Mouse (Mus musculus) myocyte (in vitro differentiated cells): ENCODE results near the gene Rnf149. TPM values are rescaled to one million over a fixed set of nuclear protein-coding genes. Genes with fewer than 3 reads are reported as not detected.
A peak's percentile ranks its signal among the peaks of the same experiment; 100 is the strongest.

Experiments used
- H3K27me3 ChIP-seq: one replicate; pipeline ENCODE4 v1.6.1; 2011; ENCODE audit not compliant: control insufficient read depth, insufficient read depth, insufficient read length
- H3K36me3 ChIP-seq: one replicate; pipeline ENCODE4 v1.6.1; 2011; ENCODE audit not compliant: control insufficient read depth, insufficient read depth
- H3K4me2 ChIP-seq: one replicate; pipeline ENCODE4 v1.6.1; 2011; ENCODE audit warnings: low read depth, control low read depth
- H3K4me3 ChIP-seq: one replicate; pipeline ENCODE4 v1.5.1; 2011; ENCODE audit warnings: mild to moderate bottlenecking, control low read depth, moderate library complexity
- H3K79me2 ChIP-seq: one replicate; pipeline ENCODE4 v1.6.1; 2011; ENCODE audit not compliant: control insufficient read depth, insufficient read depth
- H3ac ChIP-seq: one replicate; pipeline ENCODE4 v1.6.1; 2011; ENCODE audit not compliant: control insufficient read depth, insufficient read length
- CEBPB ChIP-seq: IDR thresholded peaks from 2 replicates; pipeline ENCODE4 v1.6.1; 2011; ENCODE audit warnings: mild to moderate bottlenecking, moderate library complexity; ENCODE audit not compliant: poor library complexity, insufficient read depth, severe bottlenecking
- E2F4 ChIP-seq: IDR thresholded peaks from one replicate; pipeline ENCODE4 v1.6.1; 2011; ENCODE audit warnings: mild to moderate bottlenecking, control low read depth, moderate library complexity; ENCODE audit not compliant: insufficient read depth
- MAX ChIP-seq: IDR thresholded peaks from one replicate; pipeline ENCODE4 v1.6.1; 2011; ENCODE audit warnings: low read depth, mild to moderate bottlenecking, control low read depth
- MYOD1 ChIP-seq, 3 experiments: IDR thresholded peaks; one replicate each; pipeline ENCODE4 v1.6.1; 2011; ENCODE audit warnings: control low read depth in 2 of 3, low read depth in 2 of 3, mild to moderate bottlenecking in 2 of 3, moderate library complexity in 1 of 3; ENCODE audit not compliant: insufficient read length in 2 of 3, control insufficient read depth in 1 of 3
- MYOG ChIP-seq, 3 experiments: IDR thresholded peaks; one replicate each; pipeline ENCODE4 v1.6.1; 2011; ENCODE audit warnings: control low read depth in 2 of 3, low read depth in 2 of 3, mild to moderate bottlenecking in 2 of 3; ENCODE audit not compliant: insufficient read length in 2 of 3, control insufficient read depth in 1 of 3, insufficient read depth in 1 of 3
- POLR2A ChIP-seq: IDR thresholded peaks from one replicate; pipeline ENCODE4 v1.6.1; 2011; ENCODE audit warnings: low read depth, mild to moderate bottlenecking, control low read depth, moderate library complexity; ENCODE audit not compliant: insufficient read length
- POLR2AphosphoS2 ChIP-seq: IDR thresholded peaks from one replicate; pipeline ENCODE4 v1.6.1; 2011; ENCODE audit warnings: low read depth, control low read depth; ENCODE audit not compliant: insufficient read length
- REST ChIP-seq: IDR thresholded peaks from one replicate; pipeline ENCODE4 v1.6.1; 2011; ENCODE audit warnings: mild to moderate bottlenecking, control low read depth, moderate library complexity; ENCODE audit not compliant: insufficient read depth, insufficient read length
- SRF ChIP-seq: IDR thresholded peaks from one replicate; pipeline ENCODE4 v1.6.1; 2011; ENCODE audit warnings: low read depth; ENCODE audit not compliant: control insufficient read depth, insufficient read length
- TCF12 ChIP-seq: IDR thresholded peaks from one replicate; pipeline ENCODE4 v1.6.1; 2011; ENCODE audit warnings: mild to moderate bottlenecking, control low read depth; ENCODE audit not compliant: poor library complexity, insufficient read depth, severe bottlenecking
- TCF3 ChIP-seq: IDR thresholded peaks from one replicate; pipeline ENCODE4 v1.6.1; 2011; ENCODE audit warnings: low read depth, control low read depth; ENCODE audit not compliant: insufficient read length
- USF1 ChIP-seq: IDR thresholded peaks from one replicate; pipeline ENCODE4 v1.6.1; 2011; ENCODE audit warnings: low read depth, mild to moderate bottlenecking, control low read depth, moderate library complexity
- polyA plus RNA-seq: library from polyadenylated mRNA; unstranded; fragments of >200 nt; fragmentation: generic; extraction: Trizol; gene quantifications from one replicate; pipeline ENCODE4 v1.2.1, GENCODE M21; 2012; ENCODE audit warnings: missing spikeins

Rnf149 gene
- polyA plus RNA-seq, 1 experiment, result 17.9 TPM

DNA sequence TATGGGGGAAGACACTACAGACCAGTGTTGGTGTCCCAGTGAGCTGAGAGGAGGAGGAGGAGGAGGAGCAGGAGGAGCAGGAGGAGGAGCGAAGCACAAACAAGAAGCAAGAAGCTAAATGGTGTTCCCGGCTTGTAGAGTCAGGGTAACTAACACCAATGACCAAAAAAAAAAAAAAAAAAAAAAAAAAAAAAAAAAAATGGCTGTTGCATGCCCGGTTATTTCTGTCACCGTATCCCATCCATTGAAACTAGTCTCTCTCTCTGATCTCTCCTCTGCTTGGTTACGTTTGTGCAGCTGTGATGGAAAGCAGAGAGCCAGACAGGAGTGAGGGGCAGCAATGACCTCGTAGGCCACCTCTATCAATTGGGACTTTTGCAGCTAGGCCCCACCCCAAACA is 38.3 kb upstream of the Rnf149 start:
- Histone ChIP-seq H3ac (no peak overlapping the region), H3K79me2 (no peaks in the 10 kb centered on the region), H3K4me3 (no peak overlapping the region), H3K27me3 (no peaks in the 10 kb centered on the region), H3K36me3 (no peaks in the 10 kb centered on the region), H3K4me2 (no peak overlapping the region)
- TF ChIP-seq POLR2AphosphoS2 (no peak), REST (no peak), CEBPB (no peak), TCF3 (no peak), USF1 (no peak), MYOG (IDR thresholded peaks at IDR 0.05; ENCODE audit: control insufficient read depth in 1 of 3, insufficient read depth in 1 of 3, insufficient read length in 2 of 3, low read depth in 2 of 3) (no peak), MYOD1 (IDR thresholded peaks at IDR 0.05; ENCODE audit: control insufficient read depth in 1 of 3, insufficient read length in 2 of 3, low read depth in 2 of 3) (no peak)

DNA sequence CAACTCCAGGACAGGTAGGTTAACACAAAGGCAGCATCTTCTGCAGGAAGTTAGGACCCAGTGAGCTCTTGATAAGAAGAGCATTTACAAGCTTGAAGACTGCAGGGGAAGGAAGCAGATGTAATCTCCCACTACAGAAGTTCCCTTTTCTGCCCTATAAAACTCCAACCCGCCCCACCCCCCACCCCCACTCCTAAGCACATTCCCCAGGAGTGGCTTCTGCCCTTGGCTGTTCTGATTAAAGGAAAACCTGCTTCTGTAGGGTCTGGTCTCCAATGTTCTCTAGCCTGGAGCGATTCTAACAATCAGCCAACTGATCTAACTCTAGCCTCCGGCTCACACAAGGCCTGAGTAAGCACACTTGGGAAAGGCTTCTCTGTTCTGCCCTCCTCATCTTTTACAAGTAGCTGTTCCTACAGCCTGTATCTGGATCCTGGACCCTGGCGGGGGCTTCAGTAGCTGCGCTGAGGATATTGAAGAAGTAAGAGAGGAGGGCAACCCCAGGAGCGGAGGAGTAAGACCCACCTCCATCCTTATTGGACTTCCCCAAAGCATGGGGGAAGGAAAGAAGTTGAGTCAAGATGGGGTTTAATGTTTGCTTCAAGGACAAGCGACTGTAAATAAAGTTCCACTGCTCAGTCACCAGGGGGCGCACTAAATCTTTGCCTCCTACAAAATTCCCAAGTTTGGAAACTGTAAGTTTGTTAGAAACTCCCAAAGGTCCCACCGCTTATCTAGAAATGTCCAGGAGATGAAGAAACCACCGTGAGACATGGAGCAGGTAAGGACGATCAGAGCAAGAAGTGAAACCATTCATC is 37.5 kb upstream of the Rnf149 start:
- Histone ChIP-seq H3K36me3 (no peaks in the 10 kb centered on the region), H3K79me2 (no peaks in the 10 kb centered on the region), H3K4me2 (peak overlapping the region; percentile 38), H3K27me3 (no peaks in the 10 kb centered on the region), H3K4me3 (no peak overlapping the region), H3ac (no peak overlapping the region)
- TF ChIP-seq REST (no peak), POLR2A (no peak), CEBPB (no peak), USF1 (no peak), MYOD1 (IDR thresholded peaks at IDR 0.05; ENCODE audit: control insufficient read depth in 1 of 3, insufficient read length in 2 of 3, low read depth in 2 of 3) (no peak), SRF (no peak), TCF3 (no peak), POLR2AphosphoS2 (no peak), MAX (no peak), MYOG (IDR thresholded peaks at IDR 0.05; ENCODE audit: control insufficient read depth in 1 of 3, insufficient read depth in 1 of 3, insufficient read length in 2 of 3, low read depth in 2 of 3) (no peak), TCF12 (no peak), E2F4 (no peak)

DNA sequence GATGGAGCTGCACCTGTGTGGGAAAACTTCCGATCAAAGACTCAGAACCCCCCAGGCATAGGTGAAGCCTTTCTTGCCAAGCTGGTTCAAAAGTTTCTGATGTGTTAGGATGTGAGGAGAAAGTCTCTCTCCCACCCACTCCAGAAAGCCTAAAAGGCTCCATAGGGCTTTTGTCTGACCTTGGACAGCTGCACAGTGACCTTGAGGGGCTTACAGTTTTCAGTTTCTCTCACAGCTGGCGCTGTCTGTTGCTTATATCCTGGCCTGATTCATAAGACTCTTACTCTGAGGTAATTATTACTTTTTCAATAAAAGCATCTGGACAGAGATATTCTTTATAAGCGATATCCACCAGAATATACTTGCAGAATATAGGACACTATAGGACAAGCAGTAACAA is 35.9 kb upstream of the Rnf149 start:
- Histone ChIP-seq H3K36me3 (no peaks in the 10 kb centered on the region), H3K4me2 (no peak overlapping the region), H3K4me3 (no peak overlapping the region), H3K27me3 (no peaks in the 10 kb centered on the region), H3K79me2 (no peaks in the 10 kb centered on the region), H3ac (no peak overlapping the region)
- TF ChIP-seq USF1 (no peak), MYOD1 (IDR thresholded peaks at IDR 0.05; ENCODE audit: control insufficient read depth in 1 of 3, insufficient read length in 2 of 3, low read depth in 2 of 3) (peak in 2 of 3 experiments; percentile 26 to 87), POLR2AphosphoS2 (no peak)

DNA sequence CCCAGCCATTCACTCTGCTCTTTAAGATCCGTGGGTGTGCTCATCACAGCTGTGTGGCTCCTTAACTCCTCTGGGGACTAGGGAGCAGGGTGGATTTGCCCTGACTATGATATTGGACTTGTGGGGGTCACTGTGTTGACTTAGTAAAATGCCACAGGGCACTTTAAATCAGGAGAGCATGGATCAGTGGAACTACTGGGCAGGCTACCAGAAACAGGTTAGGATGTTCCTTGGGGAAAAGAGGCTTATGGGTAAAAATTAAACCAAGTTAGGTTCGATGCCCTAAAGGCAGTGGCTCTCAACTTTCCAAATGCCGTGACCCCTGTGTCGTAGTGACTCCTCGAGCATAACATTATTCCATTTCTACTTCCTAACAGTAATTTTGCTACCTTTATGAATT is 35.3 kb upstream of the Rnf149 start:
- no peak overlapping the region for H3K4me2 ChIP-seq
- H3K4me3 ChIP-seq, result no peak overlapping the region
- no peak overlapping the region for H3ac ChIP-seq
- TF ChIP-seq POLR2AphosphoS2, result no peak
- no peak for TF ChIP-seq POLR2A
- no peak for TF ChIP-seq REST
- no peak for TF ChIP-seq SRF
- no peak for TF ChIP-seq MYOD1 (IDR thresholded peaks at IDR 0.05; ENCODE audit: control insufficient read depth in 1 of 3, insufficient read length in 2 of 3, low read depth in 2 of 3)
- no peak for TF ChIP-seq TCF12
- no peak for TF ChIP-seq TCF3
- TF ChIP-seq USF1, result no peak
- no peak for TF ChIP-seq MAX
- no peak for TF ChIP-seq CEBPB
- no peak for TF ChIP-seq MYOG (IDR thresholded peaks at IDR 0.05; ENCODE audit: control insufficient read depth in 1 of 3, insufficient read depth in 1 of 3, insufficient read length in 2 of 3, low read depth in 2 of 3)
- no peak for TF ChIP-seq E2F4
- H3K27me3 ChIP-seq, result no peaks in the 10 kb centered on the region
- no peaks in the 10 kb centered on the region for H3K79me2 ChIP-seq
- no peaks in the 10 kb centered on the region for H3K36me3 ChIP-seq

DNA sequence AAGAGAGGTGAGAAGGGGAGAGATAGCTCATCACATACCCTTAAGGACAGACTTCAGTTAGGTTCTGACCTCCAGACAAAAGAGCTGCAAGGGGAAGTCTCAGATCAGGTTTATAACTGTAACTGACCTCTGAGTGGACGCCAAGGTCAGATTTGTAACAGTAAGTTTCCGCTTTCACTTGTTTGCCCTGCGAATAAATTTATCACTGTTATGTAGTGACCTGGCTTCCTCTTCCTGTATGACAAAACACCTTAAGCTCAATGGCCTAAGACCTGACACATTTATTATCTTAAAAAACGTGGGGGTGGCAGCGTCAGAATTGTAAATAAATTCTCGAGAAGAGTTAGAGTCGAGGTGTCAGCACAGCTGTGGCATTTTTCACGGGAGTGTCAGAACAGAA is 31.3 kb upstream of the Rnf149 start:
- Histone ChIP-seq H3K4me2 (peak overlapping the region; percentile 24), H3K27me3 (no peaks in the 10 kb centered on the region), H3K4me3 (no peak overlapping the region), H3K36me3 (no peaks in the 10 kb centered on the region), H3K79me2 (no peaks in the 10 kb centered on the region), H3ac (no peak overlapping the region)
- no peak for TF ChIP-seq USF1
- no peak for TF ChIP-seq POLR2AphosphoS2
- TF ChIP-seq MYOD1 (IDR thresholded peaks at IDR 0.05; ENCODE audit: control insufficient read depth in 1 of 3, insufficient read length in 2 of 3, low read depth in 2 of 3), result no peak
- no peak for TF ChIP-seq CEBPB
- TF ChIP-seq MAX, result no peak
